Mouse (Mus musculus) kidney, postnatal 14 days (tissue): ENCODE results near the gene Ergic1.
A peak's percentile ranks its signal among the peaks of the same experiment; 100 is the strongest.

Experiments used
- DNase-seq: peaks from one replicate; pipeline ENCODE4 v3.0.0; 2022; ENCODE audit warnings: mixed read lengths

The Ergic1 gene

DNA sequence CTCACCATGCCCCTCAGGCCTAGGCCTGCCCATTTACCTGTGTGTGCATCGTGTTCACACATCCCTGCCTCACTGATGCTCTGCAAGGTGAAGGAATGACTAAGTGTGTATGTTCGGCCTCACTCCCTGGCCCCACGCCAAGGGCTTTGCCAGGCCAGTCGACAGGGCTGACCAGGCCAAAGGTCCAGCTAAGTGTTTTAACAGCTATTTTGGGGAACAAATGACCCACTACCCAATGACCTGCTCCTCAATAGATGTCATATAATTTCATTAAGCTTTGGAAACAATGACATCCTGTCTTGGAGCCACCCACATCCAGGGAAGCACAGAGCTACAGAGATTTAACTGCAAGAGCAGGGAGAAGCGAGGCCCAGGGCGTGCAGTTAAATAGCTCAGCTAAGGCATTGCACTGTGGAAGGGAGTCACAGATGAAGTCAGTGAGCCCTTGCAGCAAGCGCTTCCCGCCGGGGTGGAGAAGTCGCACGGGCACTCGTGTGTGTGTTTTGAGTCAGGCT lies 41.1 kb downstream of the Ergic1 start:
- DNase-seq: peak; percentile 84

DNA sequence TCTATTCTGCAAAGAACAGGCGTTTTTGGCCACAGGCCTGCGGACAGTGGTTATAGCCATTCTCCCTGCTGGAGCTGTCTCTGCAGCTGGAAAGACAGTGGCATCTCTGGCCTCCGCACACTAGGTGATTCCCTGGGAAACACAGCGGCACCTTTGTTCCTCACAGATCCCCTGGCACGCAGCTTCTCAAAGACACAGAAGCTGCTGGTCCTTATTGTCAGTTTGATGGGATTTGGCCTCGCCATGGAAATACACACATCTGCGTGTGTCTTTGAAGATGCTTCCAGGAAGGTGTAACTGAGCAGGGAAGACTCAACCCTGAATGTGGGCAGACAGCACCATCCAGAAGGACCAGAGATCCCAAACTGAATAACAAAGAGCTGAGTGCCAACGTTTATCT lies 42.0 kb downstream of the Ergic1 start:
- DNase-seq: no peak

DNA sequence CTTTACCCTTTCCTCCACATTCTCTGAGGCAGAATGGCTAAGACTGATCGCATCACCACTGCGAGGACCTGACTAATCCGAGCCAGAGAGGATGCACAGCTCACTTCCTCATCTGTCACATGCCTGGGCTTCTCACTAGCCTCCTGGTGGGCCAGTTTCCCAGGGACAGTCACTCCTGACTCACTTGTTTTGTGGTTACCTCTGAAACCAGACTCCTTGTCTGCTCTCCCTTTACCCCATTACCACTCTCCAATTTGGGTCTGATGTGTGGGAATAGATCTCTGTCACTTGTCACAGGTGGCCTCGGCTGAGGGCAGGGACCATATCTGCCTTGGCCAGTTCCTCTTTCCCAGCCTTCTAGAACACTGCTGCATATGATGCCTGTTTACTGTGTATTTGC lies 44.3 kb downstream of the Ergic1 start:
- DNase-seq: no peak

DNA sequence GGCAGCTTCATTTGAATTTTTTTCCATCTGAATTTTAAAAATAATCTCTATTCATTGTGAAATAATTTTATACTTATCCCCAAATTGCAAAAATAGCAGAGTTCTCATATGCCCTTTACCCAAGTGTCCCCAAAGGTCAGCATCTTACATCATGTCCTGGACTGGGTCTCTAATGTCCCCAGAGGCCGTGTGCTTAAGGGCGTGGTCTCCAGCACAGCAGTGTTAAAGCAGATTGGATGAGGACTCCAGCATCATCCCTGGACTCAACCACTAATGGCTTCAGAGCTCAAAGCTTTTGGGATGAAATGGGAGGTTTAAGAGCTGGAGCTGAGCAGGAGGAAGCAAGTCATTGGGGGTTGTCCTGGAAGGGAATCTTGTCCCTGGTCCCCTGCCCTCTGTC lies 45.2 kb downstream of the Ergic1 start:
- DNase-seq: no peak

DNA sequence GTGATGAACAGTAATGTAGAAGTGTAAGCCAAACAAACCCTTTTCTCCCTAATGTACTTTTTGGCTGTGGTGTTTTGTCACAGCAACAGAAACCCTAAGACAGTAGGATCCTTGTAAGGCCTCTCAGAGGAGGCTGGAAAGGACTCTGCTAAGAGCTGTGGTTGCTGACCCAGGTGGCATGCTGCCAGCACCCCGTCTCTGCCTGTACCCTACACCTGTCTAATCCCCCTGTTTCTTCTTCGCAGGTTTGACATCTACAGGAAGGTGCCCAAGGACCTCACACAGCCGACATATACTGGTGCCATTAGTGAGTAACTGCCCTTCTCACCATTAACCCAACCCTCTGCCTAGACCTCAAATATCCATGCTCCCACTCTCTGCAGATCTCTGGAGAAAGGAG lies 47.1 kb downstream of the Ergic1 start:
- no peak for DNase-seq

DNA sequence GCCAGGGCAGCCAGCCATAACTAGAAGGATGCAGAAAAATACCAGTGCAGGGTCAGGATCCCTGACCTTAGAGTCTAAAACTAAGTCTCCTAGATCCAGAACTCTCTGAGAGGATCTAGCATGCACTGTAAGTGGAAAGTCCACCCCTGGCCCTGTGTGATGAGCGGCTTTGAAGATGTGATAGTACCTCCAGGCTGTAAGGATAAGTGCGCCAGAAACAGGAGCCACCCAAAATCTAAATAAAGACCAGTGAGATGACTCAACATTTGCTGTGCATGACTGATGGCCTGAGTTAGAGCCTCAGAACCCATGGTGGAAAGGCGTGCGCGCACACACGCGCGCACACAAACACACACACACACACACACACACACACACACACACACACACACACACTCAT lies 47.6 kb downstream of the Ergic1 start:
- no peak for DNase-seq

DNA sequence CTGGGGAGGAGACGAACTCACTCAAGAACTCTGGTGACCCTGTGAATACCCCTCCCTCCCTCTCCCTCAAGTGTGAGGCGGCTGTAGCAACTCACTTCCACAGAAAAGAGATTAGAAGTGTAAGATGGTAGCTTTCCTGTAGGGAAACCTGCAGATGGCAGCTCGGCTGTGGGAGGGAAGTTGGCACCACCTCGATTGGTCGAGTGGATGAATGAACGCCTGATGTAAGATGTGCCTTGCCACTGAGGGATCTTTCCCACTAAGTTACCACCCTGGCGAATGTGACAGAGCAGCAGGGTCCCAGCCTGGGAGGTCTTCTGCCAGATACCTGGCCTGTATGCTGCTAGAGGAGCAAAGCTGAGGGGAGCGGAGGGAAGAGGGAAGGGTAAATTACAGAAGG lies 48.5 kb downstream of the Ergic1 start:
- DNase-seq: no peak

DNA sequence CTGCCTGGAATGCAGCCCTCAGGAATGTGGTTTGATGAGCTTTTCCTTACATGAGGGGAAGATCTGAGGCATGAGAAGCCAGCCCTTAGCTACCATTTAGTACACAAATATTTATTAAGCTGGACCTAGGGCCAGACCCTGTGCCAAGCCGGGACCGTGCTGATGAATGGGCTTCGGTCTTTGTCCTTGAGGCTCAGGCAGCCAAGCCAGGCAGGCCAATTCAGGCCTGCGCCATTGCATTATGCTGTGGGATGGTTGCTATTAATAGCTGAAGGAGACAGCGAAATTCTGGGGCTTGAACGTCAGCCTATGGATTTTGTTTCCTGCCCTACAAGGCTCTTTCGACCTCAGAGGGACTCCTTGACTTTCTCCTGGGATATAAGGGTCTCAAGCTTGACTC lies 50.0 kb downstream of the Ergic1 start:
- DNase-seq: no peak

DNA sequence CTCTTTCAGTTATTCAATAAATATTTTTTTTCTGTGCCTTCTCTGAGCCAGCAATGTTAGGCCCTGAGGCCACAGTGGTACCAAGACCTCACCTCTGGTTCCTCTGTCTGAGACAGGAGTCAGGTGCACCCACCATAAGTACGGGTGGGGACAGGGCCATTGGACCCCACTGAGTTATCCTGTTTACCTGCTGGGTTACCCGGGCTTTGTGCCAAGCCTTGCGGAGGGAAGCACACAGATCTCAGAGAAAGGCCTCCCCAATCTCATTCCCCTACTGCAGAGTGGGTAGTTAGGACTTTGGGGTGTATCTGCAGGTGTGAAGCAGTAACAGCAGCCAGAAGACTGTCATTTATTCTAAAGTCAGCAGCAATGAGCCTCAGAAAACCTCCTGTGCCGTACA lies 50.6 kb downstream of the Ergic1 start:
- DNase-seq: no peak

DNA sequence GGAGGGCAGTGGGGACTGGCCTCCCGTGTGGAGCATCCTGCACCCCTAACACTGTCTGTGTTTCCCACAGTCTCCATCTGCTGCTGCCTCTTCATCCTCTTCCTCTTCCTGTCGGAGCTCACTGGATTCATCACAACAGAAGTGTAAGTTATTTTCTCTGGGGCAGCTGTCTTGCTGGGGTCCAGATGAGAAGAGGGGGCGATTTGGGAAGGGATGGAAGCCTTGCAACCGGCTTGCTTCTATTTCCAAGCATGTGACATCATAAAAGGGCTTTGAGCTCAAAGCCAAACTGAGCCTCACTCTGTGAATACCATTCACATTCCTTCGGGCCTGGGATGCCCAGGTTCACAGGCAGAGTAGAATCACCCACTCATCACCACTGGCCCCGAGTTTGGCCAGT lies 53.0 kb downstream of the Ergic1 start:
- no peak for DNase-seq

DNA sequence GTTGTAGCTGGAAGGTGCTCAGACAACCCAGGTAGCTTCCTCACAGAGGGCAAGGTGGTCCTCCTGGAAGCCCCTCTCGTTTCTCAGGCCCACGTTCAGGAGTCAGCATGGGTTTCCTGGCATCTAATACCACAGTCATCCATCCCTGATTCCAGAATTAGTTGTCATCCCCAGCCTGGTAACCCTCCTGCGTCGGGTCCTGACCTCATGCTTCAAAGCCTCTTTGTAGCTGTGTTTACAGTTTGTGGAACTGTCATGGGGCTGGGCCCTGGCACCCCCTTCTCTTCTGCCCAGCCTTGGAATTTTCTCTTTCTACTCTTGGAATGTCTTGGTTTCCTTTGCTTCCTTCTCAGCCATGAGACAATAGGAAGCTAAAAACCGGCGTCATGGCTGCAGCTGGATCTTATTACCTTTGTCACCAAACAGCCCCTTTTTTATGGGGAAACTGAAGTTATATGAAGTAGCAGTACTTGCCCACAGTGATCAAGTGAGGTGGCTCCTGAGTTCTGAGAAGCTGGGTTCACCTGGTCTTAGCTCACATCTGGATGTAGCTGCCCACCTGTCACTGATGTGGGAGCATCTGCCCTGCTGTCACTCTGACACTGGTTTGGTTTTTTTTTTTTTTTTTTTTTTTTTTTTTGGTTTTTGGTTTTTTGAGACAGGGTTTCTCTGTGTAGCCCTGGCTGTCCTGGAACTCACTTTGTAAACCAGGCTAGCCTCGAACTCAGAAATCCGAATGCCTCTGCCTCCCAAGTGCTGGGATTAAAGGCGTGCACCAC lies 53.6 kb downstream of the Ergic1 start:
- DNase-seq: no peak

DNA sequence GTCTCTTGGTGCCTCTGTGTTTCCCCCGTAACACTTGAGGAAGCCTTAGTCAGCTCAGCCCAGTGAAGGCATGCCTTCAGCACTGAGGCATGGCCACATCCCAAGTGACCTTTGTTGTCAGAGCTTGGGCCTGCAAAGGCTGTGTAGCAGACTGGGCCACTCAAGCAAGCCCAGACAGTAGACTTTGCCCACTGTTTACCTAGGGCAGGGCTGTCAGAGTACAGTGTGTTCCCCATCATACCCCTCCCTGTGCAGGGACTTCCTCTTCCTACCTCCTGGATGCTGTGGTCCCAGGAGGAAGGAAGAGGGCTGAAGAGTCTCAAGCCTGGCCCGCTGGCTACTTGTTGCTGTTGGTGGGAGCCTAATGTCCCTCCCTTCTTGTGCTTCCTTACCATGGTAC lies 55.4 kb downstream of the Ergic1 start:
- DNase-seq: peak; percentile 91

DNA sequence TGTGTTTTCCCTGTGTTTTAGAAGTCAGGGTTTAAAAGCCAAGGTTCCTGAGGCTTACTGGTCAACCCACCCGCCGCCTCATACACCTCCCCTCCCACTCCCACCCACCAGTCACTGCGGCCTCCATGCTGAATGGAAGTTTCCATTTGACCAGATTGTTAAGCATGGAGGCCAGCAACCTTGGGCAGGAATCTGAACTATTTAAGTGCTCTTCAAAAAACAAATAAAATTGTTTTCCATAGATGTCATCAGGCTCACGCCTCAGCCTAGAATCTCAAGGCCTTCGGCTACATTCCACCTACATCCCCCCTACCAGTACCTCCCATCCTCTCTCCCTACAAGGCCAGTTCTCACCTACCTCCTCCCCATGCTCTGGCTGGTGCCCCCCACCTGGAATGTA lies 57.2 kb downstream of the Ergic1 start:
- DNase-seq: no peak

DNA sequence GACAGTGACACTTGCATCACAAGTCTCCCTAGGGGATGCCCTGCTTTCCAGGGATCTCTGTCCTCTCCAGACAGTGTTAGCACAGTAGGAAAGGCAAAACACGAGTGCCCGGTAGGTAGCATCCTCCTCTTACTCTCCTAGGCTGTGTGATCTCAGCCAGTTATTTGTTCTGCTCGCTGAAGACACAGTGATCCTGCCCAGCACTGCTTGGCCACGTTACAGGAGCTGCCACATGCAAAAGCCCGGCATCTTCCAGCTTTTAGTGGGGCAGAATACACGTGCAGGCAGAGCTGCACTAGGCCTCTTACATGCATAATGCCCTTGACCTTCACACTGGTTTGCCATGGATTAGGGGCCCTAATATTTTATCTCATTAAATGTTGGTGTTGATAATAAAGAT lies 58.3 kb downstream of the Ergic1 start:
- DNase-seq: no peak

DNA sequence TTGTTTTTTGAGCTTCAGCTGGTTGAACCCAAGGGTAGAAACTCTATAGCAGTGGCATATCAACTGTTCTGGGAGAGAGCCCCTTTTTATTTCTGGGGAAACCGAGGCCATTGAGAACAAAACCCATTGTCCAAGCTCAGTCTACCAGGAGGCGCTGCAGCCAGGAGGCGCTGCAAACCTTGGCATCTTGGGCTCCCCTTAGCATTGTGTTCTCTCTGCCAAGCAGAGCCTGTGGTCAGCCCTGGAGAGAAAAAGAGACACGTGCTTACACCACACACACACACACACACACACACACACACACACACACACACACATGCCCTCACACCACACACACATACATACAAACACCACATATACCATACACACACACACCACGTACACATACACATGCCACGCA lies 59.0 kb downstream of the Ergic1 start:
- DNase-seq: no peak

DNA sequence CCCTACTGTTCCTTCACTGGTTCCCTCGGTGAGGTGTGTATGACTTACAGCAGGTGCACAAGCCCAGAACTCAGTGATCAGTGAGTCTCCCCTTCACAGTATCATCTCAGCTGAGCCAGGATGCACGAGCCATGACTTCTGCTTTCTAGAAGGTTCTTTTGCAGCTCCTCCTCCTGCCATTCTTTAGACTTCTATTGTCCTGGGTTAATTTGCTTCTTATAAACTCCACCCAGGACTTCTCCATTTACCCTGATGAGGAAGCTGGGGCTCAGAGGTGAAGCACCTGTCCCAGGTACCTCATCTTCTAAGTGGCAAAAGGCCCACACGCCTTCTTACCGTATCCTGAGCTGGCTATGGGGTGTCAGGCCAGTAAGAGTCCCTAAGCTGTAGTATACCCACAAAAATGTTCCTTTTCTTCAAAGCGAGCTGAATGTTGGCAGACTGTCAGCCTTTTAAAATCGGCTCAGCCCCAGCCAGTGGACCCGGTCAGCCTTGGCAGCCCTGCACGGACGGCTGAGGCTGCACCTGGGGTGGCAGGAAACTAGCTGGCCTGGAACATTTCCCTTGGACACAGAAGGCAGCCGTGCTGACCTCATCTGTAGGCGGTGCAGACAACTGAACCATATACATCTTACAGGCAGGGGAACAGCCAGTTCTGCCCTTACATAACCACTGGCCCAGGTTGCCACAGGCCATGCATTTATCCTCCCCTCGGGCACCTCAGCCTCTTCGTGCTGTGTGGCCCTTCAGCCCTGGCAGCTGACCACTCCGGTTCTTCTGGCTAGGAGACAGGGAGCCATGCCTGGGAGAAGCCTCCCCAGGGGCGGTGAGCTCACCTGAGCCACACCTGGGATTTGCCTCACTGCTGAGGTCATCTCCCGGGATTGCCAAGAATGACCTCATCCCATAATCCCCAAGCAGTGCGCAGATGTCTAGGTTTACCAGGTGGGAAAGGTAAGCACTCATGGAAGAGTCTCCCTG lies 59.8 kb downstream of the Ergic1 start:
- DNase-seq: peak; percentile 94

DNA sequence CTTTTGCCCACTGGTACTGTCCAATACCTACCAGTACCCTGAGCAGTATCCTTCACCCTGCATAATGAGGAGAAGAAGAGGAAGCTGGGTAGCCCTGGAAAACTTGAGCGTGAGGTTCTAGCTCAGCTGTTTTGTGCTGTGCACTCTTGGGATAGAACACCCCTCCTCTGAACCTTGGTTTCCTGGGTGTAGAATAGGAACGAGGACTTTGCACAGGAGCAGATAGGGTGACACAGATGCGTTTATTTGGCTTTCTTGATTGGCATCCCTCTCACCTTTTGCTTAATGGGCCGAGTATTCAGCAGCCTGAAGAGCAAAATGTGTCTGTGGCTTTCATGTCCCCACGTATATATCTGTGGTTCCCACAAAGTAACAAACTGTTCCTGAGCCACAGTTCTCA lies 60.6 kb downstream of the Ergic1 start:
- DNase-seq: no peak

DNA sequence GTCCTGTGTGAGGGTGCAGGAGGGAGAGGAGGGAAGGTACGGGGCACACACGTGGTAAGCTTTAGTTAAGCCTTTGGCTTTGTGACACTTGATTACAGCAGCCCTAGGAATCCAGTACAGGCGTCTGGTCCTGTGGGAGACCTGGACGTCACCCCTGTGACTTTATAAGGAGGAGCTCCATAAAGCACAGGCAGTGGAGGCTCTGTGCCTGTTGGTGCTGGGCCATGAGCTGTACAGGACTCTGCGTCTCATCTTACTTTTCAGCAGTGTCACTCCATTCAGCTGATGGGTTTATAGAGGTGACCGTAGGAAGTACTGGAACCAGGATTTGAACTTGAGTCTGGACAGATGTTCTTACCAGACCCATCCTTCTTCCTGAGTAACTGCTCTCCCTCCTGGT lies 62.7 kb downstream of the Ergic1 start:
- DNase-seq: no peak

DNA sequence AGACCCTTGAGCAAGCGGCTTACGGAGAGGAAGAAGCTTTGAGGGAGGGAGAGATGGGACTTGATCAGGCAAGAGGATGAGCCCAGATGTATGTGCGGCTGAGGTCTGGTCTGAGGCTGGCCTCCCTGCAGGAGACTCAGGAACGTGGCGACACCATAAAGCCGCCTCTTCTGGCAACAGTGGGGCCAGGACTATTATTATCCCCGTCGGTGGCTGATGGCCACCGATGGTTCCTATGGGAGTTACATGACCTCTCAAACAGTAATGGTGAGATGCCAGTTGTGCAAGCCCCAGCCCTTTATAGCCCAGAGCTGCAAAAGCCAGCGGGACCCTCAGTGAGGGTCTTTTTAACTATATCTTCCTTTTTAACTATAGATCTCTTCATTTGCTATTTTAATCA lies 63.7 kb downstream of the Ergic1 start:
- DNase-seq: no peak

DNA sequence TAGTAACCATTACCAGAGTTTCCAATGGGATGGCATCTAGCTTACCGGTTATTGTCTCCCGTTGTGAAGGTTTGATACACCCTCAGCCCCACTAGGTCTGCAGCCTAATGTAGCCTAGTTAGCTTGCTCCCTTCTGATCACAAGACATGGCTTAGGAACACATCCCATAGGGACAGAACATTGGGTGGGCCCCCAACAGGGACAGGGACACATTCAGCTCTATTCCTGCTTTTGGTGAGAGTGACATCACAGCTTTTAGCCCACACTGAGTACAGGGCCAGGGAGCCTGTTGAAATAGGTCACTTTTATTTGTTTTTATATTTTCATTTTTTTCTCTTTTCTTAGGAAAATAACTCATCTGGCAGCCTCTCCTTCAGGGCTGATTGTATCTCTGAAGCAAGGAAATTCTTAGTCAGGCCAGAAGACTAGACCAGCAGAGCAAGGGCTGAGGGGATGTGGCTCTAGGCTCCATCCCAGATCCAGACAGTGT lies 64.3 kb downstream of the Ergic1 start:
- DNase-seq: no peak

DNA sequence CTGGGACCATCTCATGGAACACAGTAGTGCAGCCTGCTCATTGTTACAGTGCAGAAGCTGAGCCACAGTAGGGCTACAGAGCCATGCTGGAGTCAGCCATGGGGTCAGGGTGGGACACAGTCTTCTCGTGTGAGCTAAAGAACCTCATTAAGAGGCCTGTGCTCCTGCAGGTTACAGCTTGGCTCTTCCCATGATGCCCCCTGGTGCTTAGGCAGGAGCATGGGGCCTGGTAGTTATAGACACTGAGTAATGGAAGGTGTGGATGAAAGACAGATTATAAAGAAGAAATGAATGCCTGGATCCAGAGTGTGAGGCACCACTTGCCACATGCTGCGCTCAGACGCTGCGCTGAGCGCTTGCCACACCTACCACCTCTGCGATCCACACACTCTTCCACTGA lies 67.2 kb downstream of the Ergic1 start:
- no peak for DNase-seq

DNA sequence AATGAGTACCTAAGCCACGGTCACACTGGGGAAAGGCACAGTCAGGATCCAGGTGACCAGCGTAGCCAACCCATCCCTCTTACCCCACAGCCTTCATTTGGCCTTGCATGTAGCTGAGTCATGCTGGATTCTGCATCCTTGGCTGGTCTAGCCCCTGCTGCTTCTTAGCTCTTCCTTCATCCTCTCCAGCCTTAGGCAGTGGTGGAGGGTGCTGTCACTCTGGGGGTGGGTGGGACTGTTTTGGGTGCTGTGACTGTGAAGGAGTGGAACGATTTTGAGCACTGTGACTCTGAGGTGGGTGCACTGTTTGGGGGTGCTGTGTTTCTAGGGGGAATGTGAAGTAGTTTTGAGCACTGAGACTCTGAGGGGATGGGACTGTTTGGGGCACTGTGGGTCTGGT lies 67.6 kb downstream of the Ergic1 start:
- DNase-seq: no peak

DNA sequence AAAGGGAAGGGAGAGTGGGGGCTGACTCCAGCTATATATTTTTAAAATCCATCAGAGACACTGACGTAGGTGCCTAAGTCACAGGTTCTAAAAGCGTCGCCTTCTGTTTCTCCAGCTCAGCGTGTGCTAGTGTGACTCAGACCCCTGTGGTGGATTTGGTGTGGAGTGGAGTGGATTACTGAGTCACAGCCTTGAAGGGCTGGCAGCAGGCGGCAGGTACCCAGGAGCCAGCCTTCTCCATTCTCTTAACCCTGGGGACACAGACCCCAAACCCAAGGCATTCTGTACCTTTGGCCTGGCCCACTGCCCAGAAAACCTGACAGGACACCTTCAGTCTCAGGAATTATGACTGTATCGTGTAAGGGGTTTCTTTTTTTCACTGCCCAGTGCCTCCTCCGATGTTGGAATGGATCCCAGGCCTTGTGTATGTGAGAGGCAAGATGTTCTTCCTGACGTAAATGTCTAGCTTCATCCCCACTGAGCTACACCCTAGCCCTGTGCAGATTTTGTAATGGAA lies 70.6 kb downstream of the Ergic1 start:
- no peak for DNase-seq

DNA sequence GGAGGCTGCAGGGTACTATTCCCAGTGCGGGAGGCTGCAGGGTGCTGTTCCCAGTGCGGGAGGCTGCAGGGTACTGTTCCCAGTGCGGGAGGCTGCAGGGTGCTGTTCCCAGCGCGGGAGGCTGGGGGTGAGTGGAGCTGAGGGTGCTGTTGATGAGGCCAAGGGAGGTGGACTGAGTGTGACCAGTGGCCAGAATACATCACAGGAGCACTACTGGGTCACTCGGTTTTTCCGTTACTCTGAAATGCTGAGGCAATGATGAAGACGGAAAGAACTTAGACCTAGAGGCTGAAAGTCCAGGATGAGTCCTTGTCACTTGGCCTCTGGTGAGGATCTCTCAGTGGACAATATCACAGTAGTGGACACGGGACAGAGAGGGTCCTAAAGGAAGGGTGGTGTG lies 71.9 kb downstream of the Ergic1 start:
- no peak for DNase-seq
